Mouse (Mus musculus) heart, postnatal 0 days (tissue): Measurements from ENCODE around the gene Rasgef1b. TPM values are rescaled to one million over a fixed set of nuclear protein-coding genes. Genes with fewer than 3 reads are reported as not detected.

ENCODE experiments used
- ATAC-seq: fragments of 200-750 bp; cut with Nextera tagmentation; 2 replicates; pipeline ENCODE4 v1.8.0; 2017; ENCODE audit warnings: low read depth, moderate number of reproducible peaks, moderate library complexity; ENCODE audit not compliant: insufficient read depth
- DNase-seq: peaks from one replicate; pipeline ENCODE4 v3.0.0-alpha.2; 2016; ENCODE audit warnings: low spot score
- H3K27ac ChIP-seq: fragments of 300-500 bp; sonication (generic); 2 replicates; pipeline ENCODE4 v1.5.1; 2014; ENCODE audit warnings: low read depth, mild to moderate bottlenecking
- H3K27me3 ChIP-seq: fragments of 300-500 bp; sonication (generic); 2 replicates; pipeline ENCODE4 v1.6.1; 2014; ENCODE audit warnings: low read length, mixed read lengths; ENCODE audit not compliant: control insufficient read depth, insufficient read depth
- H3K36me3 ChIP-seq: fragments of 300-500 bp; sonication (generic); replicated peaks from 2 replicates; pipeline ENCODE4 v1.6.1; 2014; ENCODE audit warnings: low read length, mixed read lengths; ENCODE audit not compliant: control insufficient read depth, insufficient read depth
- H3K4me1 ChIP-seq: fragments of 300-500 bp; sonication (generic); 2 replicates; pipeline ENCODE4 v1.6.1; 2014; ENCODE audit warnings: antibody characterized with exemption; ENCODE audit not compliant: control insufficient read depth, insufficient read depth
- H3K4me2 ChIP-seq: fragments of 300-500 bp; sonication (generic); 2 replicates; pipeline ENCODE4 v1.6.1; 2014; ENCODE audit warnings: low read depth, mild to moderate bottlenecking, low read length, moderate library complexity
- H3K4me3 ChIP-seq: fragments of 300-500 bp; sonication (generic); 2 replicates; pipeline ENCODE4 v1.5.1; 2014; ENCODE audit warnings: low read depth, low read length
- H3K9ac ChIP-seq: fragments of 300-500 bp; sonication (generic); replicated peaks from 2 replicates; pipeline ENCODE4 v1.6.1; 2014; ENCODE audit warnings: low read depth, low read length, mixed read lengths
- H3K9me3 ChIP-seq: fragments of 300-500 bp; sonication (generic); replicated peaks from 2 replicates; pipeline ENCODE4 v1.6.1; 2016; ENCODE audit warnings: low read length; ENCODE audit not compliant: control insufficient read depth
- CTCF ChIP-seq: IDR thresholded peaks from 2 replicates; pipeline ENCODE4 v1.5.1; 2016; ENCODE audit warnings: antibody characterized with exemption, control low read depth, low read depth
- EP300 ChIP-seq: IDR thresholded peaks from 2 replicates; pipeline ENCODE4 v1.6.1; 2016; ENCODE audit warnings: antibody characterized with exemption, low read depth
- WGBS: fragments of 180-500 bp; shearing (Covaris S2); extraction: QIAGEN DNeasy Blood & Tissue Kit; methylation state at CpG from one replicate; pipeline ENCODE4 v1.1.7; 2014; 5-methylcytosine and 5-hydroxymethylcytosine counted together
- polyA plus RNA-seq: library from polyadenylated mRNA; unstranded; fragments of >200 nt; fragmentation: Nextera tagmentation; extraction: Ambion mirVana; gene quantifications from 2 replicates; pipeline ENCODE4 v1.2.1, GENCODE M21; 2015
- total RNA-seq: library from RNA; depleted of rRNA; stranded (reverse); fragments of >200 nt; gene quantifications from 2 replicates; pipeline ENCODE4 v1.2.3, GENCODE M21; 2014; ENCODE audit warnings: low replicate concordance

Rasgef1b gene
- total and polyA plus RNA-seq, 2 experiments from 2014 or later: 19.0 to 29.8 TPM

- Histone ChIP-seq H3K4me3 (no peak overlapping the region), H3K4me2 (no peak overlapping the region), H3K27ac (no peak overlapping the region), H3K9me3 (no peaks in the 10 kb centered on the region), H3K27me3 (no peaks in the 10 kb centered on the region), H3K36me3 (no peaks in the 10 kb centered on the region), H3K4me1 (peaks cover 38% of the 10 kb centered on the region), H3K9ac (no peak overlapping the region)
- no peak for DNase-seq
- no peak for ATAC-seq
- no peak for TF ChIP-seq EP300
- 83% methylated on average over 9 of the region's 9 CpGs for WGBS
These were observed 251.4 kb downstream of the Rasgef1b start for GRCm38 (mm10) chr5:99477420-99477815.

- TF ChIP-seq CTCF (no peak), EP300 (no peak)
- WGBS: 34% methylated on average over 6 of the region's 6 CpGs
- peaks cover 40% of the 10 kb centered on the region for H3K4me1 ChIP-seq
- no peak overlapping the region for H3K4me3 ChIP-seq
- H3K9me3 ChIP-seq: no peaks in the 10 kb centered on the region
- no peaks in the 10 kb centered on the region for H3K27me3 ChIP-seq
- no peak for ATAC-seq
- H3K36me3 ChIP-seq: no peaks in the 10 kb centered on the region
- H3K9ac ChIP-seq: no peak overlapping the region
- DNase-seq: no peak
- peak overlapping the region; percentile 32 for H3K4me2 ChIP-seq
- H3K27ac ChIP-seq: no peak overlapping the region
These were observed 252.0 kb downstream of the Rasgef1b start for GRCm38 (mm10) chr5:99476640-99477419.

- no peak for ATAC-seq
- H3K9me3 ChIP-seq: no peaks in the 10 kb centered on the region
- TF ChIP-seq EP300 (no peak), CTCF (no peak)
- H3K4me3 ChIP-seq: no peak overlapping the region
- H3K4me1 ChIP-seq: peaks cover 31% of the 10 kb centered on the region
- H3K36me3 ChIP-seq: no peaks in the 10 kb centered on the region
- H3K9ac ChIP-seq: no peak overlapping the region
- WGBS: 78% methylated on average over 5 of the region's 5 CpGs
- DNase-seq: no peak
- no peaks in the 10 kb centered on the region for H3K27me3 ChIP-seq
- no peak overlapping the region for H3K27ac ChIP-seq
- no peak overlapping the region for H3K4me2 ChIP-seq
These were observed 256.1 kb downstream of the Rasgef1b start for GRCm38 (mm10) chr5:99472607-99473335.

GRCm38 (mm10) chr5:99471790-99472189 is 257.1 kb downstream of the Rasgef1b start:
- DNase-seq: no peak
- 34% methylated on average over 4 of the region's 4 CpGs for WGBS

GRCm38 (mm10) chr5:99470613-99471012 is 258.3 kb downstream of the Rasgef1b start:
- H3K4me3 ChIP-seq: no peak overlapping the region
- no peaks in the 10 kb centered on the region for H3K9me3 ChIP-seq
- no peak overlapping the region for H3K4me2 ChIP-seq
- TF ChIP-seq CTCF: no peak
- no peak for TF ChIP-seq EP300
- H3K36me3 ChIP-seq: no peaks in the 10 kb centered on the region
- 0 out of 2 replicates have a peak overlapping the region, but pooled peaks have one; percentile 15 for H3K27ac ChIP-seq
- H3K9ac ChIP-seq: no peak overlapping the region
- no peak for ATAC-seq
- no peak for DNase-seq
- peaks cover 26% of the 10 kb centered on the region; the same call in 1 of the 2 replicates for H3K4me1 ChIP-seq
- no peaks in the 10 kb centered on the region for H3K27me3 ChIP-seq

More at GRCm38 (mm10) chr5:99471790-99472189, 257.1 kb downstream of the Rasgef1b start:
- Histone ChIP-seq H3K36me3 (no peaks in the 10 kb centered on the region), H3K9me3 (no peaks in the 10 kb centered on the region), H3K4me3 (no peak overlapping the region), H3K9ac (no peak overlapping the region), H3K27me3 (no peaks in the 10 kb centered on the region), H3K27ac (no peak overlapping the region), H3K4me2 (no peak overlapping the region), H3K4me1 (peaks cover 27% of the 10 kb centered on the region)
- no peak for ATAC-seq
- TF ChIP-seq EP300 (no peak), CTCF (no peak)
